Comparison of ENCODE assay signal across 8 mouse cellular contexts in genomic region chr16:93815856-93816736, GRCm38 (mm10). TPM values are rescaled to one million over a fixed set of nuclear protein-coding genes. Genes with fewer than 3 reads are reported as not detected.
DNase-seq lines count a peak whose midpoint lies in the region; ATAC-seq and TF ChIP-seq lines count a peak whose summit lies in the region.

No protein-coding gene starts in this region.

- H3K27ac ChIP-seq in midbrain, embryonic 14.5 days (replicated peaks; ENCODE audit: low read depth, low read length) = no peak overlapping the region
- no peak overlapping the region for H3K27ac ChIP-seq in midbrain, embryonic 13.5 days
- peak overlapping the region; percentile 62 for H3K27ac ChIP-seq in hindbrain, postnatal 0 days
- peak overlapping the region; percentile 29; the same call in 1 of the 2 replicates for H3K27ac ChIP-seq in neural tube, embryonic 14.5 days (ENCODE audit: low read depth, low read length)

- DNase-seq in midbrain, embryonic 14.5 days = peak; percentile 28
- DNase-seq in adrenal gland, adult 18-20 months (ENCODE audit: low spot score in 2 of 2) = peak; percentile 36 to 55
- peak; percentile 75 for DNase-seq in gastrocnemius, adult 18-20 months (ENCODE audit: low spot score)
- peak; percentile 41 for DNase-seq in hindbrain, postnatal 0 days (ENCODE audit: low spot score)
- DNase-seq in liver = peak; percentile 82
- DNase-seq in thymus, postnatal 36 days = peak; percentile 77 to 87

- WGBS in midbrain, embryonic 14.5 days = 67% methylated on average over 20 of the region's 20 CpGs
- 66% methylated on average over 20 of the region's 20 CpGs for WGBS in midbrain, embryonic 13.5 days
- 40% methylated on average over 20 of the region's 20 CpGs for WGBS in hindbrain, postnatal 0 days
- WGBS in neural tube, embryonic 14.5 days = 50% methylated on average over 20 of the region's 20 CpGs

- H3K36me3 ChIP-seq in midbrain, embryonic 14.5 days (ENCODE audit: control insufficient read depth, insufficient read depth, low read length) = peaks cover 13% of the 10 kb centered on the region
- H3K36me3 ChIP-seq in midbrain, embryonic 13.5 days = peaks cover 21% of the 10 kb centered on the region
- H3K36me3 ChIP-seq in hindbrain, postnatal 0 days (ENCODE audit: insufficient read depth, low read length) = peaks cover 11% of the 10 kb centered on the region; the same call in 1 of the 2 replicates
- H3K36me3 ChIP-seq in neural tube, embryonic 14.5 days (ENCODE audit: control insufficient read depth, insufficient read depth, low read length) = peaks cover 8% of the 10 kb centered on the region

- ATAC-seq in midbrain, embryonic 14.5 days (ENCODE audit: low FRiP score, low TSS enrichment) = no peak
- ATAC-seq in midbrain, embryonic 13.5 days = no peak
- peak; percentile 59; the same call in 1 of the 2 replicates for ATAC-seq in hindbrain, postnatal 0 days
- no peak for ATAC-seq in neural tube, embryonic 14.5 days (ENCODE audit: low read depth)

- no peak for TF ChIP-seq CTCF in hindbrain, postnatal 0 days (IDR thresholded peaks at IDR 0.05; ENCODE audit: low read depth)

- H3K27me3 ChIP-seq in midbrain, embryonic 14.5 days (ENCODE audit: control insufficient read depth, insufficient read depth, low read length) = no peaks in the 10 kb centered on the region
- no peaks in the 10 kb centered on the region for H3K27me3 ChIP-seq in midbrain, embryonic 13.5 days
- no peaks in the 10 kb centered on the region for H3K27me3 ChIP-seq in hindbrain, postnatal 0 days (ENCODE audit: insufficient read depth, low read length)
- H3K27me3 ChIP-seq in neural tube, embryonic 14.5 days (ENCODE audit: control insufficient read depth, insufficient read depth, low read length) = no peaks in the 10 kb centered on the region

- no peak overlapping the region for H3K4me2 ChIP-seq in midbrain, embryonic 14.5 days (ENCODE audit: low read length)
- no peak overlapping the region for H3K4me2 ChIP-seq in midbrain, embryonic 13.5 days (replicated peaks)
- no peak overlapping the region for H3K4me2 ChIP-seq in hindbrain, postnatal 0 days (ENCODE audit: low read depth, low read length)
- no peak overlapping the region for H3K4me2 ChIP-seq in neural tube, embryonic 14.5 days (ENCODE audit: low read depth, low read length)

- H3K4me3 ChIP-seq in midbrain, embryonic 14.5 days (replicated peaks; ENCODE audit: low read depth, low read length) = no peak overlapping the region
- no peak overlapping the region for H3K4me3 ChIP-seq in midbrain, embryonic 13.5 days (replicated peaks)
- H3K4me3 ChIP-seq in hindbrain, postnatal 0 days (ENCODE audit: low read length) = no peak overlapping the region
- H3K4me3 ChIP-seq in neural tube, embryonic 14.5 days (ENCODE audit: low read depth, low read length) = no peak overlapping the region

- H3K9me3 ChIP-seq in midbrain, embryonic 14.5 days (ENCODE audit: control insufficient read depth, low read length) = peaks cover 5% of the 10 kb centered on the region
- peaks cover 13% of the 10 kb centered on the region for H3K9me3 ChIP-seq in midbrain, embryonic 13.5 days
- no peaks in the 10 kb centered on the region for H3K9me3 ChIP-seq in hindbrain, postnatal 0 days (ENCODE audit: low read length)
- H3K9me3 ChIP-seq in neural tube, embryonic 14.5 days (ENCODE audit: control insufficient read depth, low read length) = no peaks in the 10 kb centered on the region

- H3K4me1 ChIP-seq in midbrain, embryonic 14.5 days (ENCODE audit: control insufficient read depth, insufficient read depth, low read length) = no peaks in the 10 kb centered on the region
- no peaks in the 10 kb centered on the region for H3K4me1 ChIP-seq in midbrain, embryonic 13.5 days (replicated peaks)
- no peaks in the 10 kb centered on the region for H3K4me1 ChIP-seq in hindbrain, postnatal 0 days (ENCODE audit: insufficient read depth, low read length)
- H3K4me1 ChIP-seq in neural tube, embryonic 14.5 days (ENCODE audit: control insufficient read depth, insufficient read depth, low read length) = no peaks in the 10 kb centered on the region

- H3K9ac ChIP-seq in midbrain, embryonic 14.5 days (replicated peaks; ENCODE audit: low read length) = no peak overlapping the region
- no peak overlapping the region for H3K9ac ChIP-seq in midbrain, embryonic 13.5 days (replicated peaks)
- no peak overlapping the region for H3K9ac ChIP-seq in hindbrain, postnatal 0 days (replicated peaks; ENCODE audit: low read length)
- H3K9ac ChIP-seq in neural tube, embryonic 14.5 days (replicated peaks; ENCODE audit: low read depth, low read length) = no peak overlapping the region

RNA-seq across cellular contexts. Expression of gene Morc3, which starts 15.8 kb away (rescaled TPM):
- polyA plus RNA-seq in midbrain, embryonic 14.5 days (2014; fragmentation: Nextera tagmentation; extraction: Ambion mirVana) = 36.6 and 37.1 TPM in 2 replicates
- 32.7 and 39.2 TPM in 2 replicates for polyA plus RNA-seq in midbrain, embryonic 13.5 days (2015; fragmentation: Nextera tagmentation; extraction: Ambion mirVana)
- total RNA-seq in adrenal gland, adult 18-20 months (2021) = 10 to 100 TPM; 25.1 to 30.3 TPM
- total RNA-seq in gastrocnemius, adult 18-20 months (2021) = 1 to 10 TPM; 9.3 to 9.7 TPM
- total RNA-seq in hindbrain, postnatal 0 days (2014; rRNA removed) = 19.2 and 25.2 TPM in 2 replicates
- 22.2 and 24.1 TPM in 2 replicates for polyA plus RNA-seq in hindbrain, postnatal 0 days (2015; fragmentation: Nextera tagmentation; extraction: Ambion mirVana)
- polyA plus RNA-seq in neural tube, embryonic 14.5 days (2014; fragmentation: Nextera tagmentation; extraction: Ambion mirVana) = 37.0 and 39.9 TPM in 2 replicates

Comparison
In these comparisons a context has a peak if more than half of its experiments do, and no peak if none do; other contexts are left out.
1. DNase-seq: peak in every context shown above with its lines; median percentile 82 in liver; 82 in thymus, postnatal 36 days; 75 in gastrocnemius, adult 18-20 months; 46 in adrenal gland, adult 18-20 months; 41 in hindbrain, postnatal 0 days; 28 in midbrain, embryonic 14.5 days.
2. H3K27ac ChIP-seq: peak in hindbrain, postnatal 0 days (single experiment) and neural tube, embryonic 14.5 days (single experiment); none in midbrain, embryonic 14.5 days (single experiment) and midbrain, embryonic 13.5 days (single experiment).